Mouse (Mus musculus) hematopoietic stem cell, adult 5-6 weeks (primary cell): ENCODE measurements around the gene Tmem233. TPM values are rescaled to one million over a fixed set of nuclear protein-coding genes. Genes with fewer than 3 reads are reported as not detected.

Experiments used
- ATAC-seq, 2 experiments: fragments of 125-278 bp in 1 of 2; replicated peaks in 1 of 2; 2 replicates each; pipeline ENCODE4 v1.8.0; 2016 to 2017; ENCODE audit warnings: inconsistent platforms in 2 of 2, mild to moderate bottlenecking in 2 of 2, moderate number of reproducible peaks in 2 of 2, low read depth in 1 of 2, moderate TSS enrichment in 1 of 2; ENCODE audit not compliant: low FRiP score in 2 of 2, poor library complexity in 2 of 2, severe bottlenecking in 2 of 2, insufficient read depth in 1 of 2, low TSS enrichment in 1 of 2
- total RNA-seq: library from RNA; stranded (forward); fragments of 172-1452, 232-1000 nt; gene quantifications from 2 replicates; pipeline ENCODE4 v1.2.3, GENCODE M21; 2017

The Tmem233 gene
- total RNA-seq, 1 experiment from 2014 or later, result not detected

DNA sequence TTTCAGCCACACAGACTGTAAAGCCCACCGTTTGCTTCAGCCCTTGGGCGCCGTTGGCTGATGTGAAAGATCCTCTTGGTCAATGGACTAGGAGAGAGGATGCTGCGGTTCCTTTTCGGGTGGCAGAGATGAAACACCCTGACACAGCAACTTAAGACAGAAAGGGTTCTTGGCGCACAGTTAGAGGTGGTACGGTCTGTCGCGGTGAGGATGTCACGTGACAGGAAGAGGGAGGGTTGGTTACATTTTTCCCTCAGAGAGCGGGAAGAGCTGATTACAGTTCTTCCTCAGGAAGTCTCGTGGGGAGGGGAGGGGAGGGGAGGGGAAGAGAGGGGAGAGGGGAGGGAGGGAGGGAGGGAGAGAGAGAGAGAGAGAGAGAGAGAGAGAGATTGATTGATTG lies 45.3 kb downstream of the Tmem233 start:
- no peak for ATAC-seq

DNA sequence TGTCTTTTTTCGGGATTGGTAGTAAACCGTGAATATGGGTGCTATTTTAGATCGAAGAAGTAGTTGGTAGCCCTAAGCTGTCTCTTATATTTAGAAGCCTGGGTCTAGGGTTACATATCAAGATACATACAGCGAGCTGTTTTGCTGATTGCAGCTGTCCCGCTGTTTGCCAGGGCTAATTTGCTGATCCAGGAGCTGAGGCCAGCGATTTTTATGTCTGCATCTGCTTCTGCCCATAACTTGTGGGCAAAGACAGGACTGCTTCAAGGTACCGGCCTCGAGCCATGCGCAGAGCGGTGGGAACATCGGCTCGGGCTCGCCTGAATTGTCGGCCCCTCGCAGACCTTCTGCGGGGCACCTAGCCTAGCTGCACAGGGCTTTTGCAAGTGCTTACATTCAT lies 46.6 kb downstream of the Tmem233 start:
- ATAC-seq, result no peak

DNA sequence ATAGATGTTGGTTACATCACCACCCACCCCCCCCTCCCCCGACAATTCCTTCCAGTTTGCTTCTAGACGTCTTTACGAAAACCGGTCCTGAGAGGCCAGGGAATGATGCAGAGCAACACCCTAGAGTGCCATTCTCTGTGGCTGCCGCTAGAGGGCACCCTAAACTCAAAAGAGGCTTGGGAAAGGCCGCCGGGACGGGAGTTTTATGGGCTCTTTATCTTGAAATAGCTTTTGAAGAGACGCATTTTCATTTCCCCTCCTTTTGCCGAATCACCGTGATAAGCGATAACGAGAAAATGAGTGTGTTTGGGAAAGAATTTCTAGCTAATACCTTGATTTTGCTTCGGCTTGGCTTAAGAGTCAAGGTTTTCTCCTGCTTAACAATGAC lies 51.9 kb downstream of the Tmem233 start:
- peak; percentile 31 to 42; a peak in 3 of 4 replicates for ATAC-seq

DNA sequence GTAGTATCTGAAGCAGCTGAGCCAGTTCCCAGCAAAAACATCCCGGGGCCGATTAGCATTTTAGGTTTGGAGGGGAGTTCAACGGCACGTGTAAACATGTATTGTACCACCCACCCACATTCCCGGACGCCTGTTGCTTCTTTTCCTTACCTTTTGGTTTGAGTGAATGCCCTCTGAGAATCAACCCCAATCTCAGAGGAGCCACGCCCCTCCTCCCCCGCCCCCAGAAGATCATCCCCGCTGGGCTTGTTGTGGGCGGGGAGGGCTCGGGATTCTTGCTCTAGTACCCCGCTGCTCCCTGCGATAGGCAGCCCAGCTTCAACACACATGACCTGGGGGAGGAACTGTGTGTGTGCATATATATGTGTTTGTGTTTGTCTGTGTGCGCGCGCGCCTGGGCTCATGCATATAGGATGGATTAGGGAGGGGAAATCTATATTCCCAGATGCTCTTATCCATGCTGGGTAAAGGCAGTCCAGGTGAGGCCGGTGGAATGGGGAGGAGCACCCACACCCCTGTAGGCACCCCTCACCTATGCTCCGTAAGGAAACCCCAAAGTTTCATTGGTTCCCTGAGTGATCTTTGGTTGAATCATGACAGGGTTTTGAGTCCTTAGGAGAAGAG lies 52.4 kb downstream of the Tmem233 start:
- no peak for ATAC-seq

DNA sequence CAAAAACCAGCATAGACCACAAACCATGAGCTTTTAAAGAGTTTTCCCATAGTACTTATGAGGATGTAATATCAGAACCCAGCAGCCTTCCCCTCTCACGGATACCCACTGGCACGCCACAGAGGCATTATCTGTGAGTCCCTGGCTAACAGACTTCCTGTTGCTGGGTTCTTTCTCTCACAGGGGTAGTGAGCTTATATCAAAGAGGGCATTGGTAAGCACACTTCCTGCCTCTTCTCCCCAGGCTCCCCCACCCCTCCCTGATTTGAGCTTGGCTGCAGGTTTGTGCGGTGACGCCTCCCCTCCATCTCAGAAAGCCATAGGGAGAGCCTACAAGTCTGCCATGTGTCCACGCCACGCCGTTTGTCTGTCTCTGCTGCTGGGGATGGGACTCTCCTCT lies 54.0 kb downstream of the Tmem233 start:
- peak; percentile 84 to 87 for ATAC-seq

DNA sequence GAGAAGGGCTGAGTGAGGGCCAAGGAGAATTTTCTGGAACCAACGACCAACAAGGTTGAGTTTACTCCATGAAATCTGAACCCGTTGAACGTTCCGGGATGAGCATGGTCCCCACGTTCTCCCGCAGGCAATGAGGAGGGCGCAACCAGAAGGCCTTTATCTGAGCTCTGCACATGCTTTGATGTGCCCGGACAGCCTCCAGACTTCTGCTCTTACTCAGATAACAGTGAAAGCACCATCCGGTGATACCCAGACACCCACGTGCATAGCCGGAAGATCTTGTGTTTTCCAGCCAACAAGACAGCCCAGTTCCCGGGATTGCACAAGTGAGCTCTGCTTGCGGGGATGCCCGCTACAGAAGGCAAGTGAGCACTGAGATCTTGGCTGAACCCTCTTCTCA lies 56.5 kb downstream of the Tmem233 start:
- no peak for ATAC-seq

DNA sequence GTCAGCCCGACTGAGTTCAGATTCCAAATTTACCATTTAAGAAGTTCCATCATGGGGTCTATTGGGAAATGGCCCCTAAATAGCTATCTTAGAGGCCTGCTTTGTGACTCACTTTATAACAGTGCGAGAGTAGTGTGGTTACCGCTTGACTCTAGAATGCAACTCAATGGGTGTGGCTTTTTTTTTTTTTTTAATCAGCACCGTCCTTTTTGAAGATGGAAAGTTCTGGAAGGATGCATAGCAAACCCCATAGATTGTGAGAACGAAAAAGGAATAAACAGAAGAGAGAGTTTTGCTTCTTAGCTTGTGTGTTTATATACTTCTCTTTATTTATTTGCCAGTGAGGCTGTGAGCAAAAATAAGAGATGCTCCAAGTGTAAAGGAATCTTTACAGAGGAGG lies 56.9 kb downstream of the Tmem233 start:
- ATAC-seq, result no peak

DNA sequence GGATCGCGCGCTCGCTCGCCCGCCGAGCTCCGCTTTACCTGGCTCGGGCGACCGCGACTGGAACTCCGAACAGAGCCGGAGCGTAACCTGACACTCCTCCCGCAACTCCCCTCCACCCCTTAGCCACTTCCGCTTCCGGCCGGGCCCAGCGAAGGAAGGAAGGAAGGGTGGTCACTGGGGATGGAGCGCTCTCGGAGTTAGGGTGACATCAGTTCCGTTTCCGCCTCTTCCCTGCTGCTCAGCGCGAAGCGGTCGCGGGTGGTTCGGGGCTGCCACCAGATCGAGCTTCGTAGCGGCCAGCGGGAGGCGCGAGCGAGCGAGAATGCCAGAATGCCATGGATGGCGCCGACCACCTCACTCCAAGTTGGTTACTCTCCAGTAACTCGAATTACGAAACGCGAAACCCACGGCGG lies 58.7 kb downstream of the Tmem233 start, which contains the start of gene Prkab1:
Gene Prkab1 (minus strand): TSS at position 182 of the 413 bp plus-strand sequence.
- peak; percentile 77 to 81 for ATAC-seq

DNA sequence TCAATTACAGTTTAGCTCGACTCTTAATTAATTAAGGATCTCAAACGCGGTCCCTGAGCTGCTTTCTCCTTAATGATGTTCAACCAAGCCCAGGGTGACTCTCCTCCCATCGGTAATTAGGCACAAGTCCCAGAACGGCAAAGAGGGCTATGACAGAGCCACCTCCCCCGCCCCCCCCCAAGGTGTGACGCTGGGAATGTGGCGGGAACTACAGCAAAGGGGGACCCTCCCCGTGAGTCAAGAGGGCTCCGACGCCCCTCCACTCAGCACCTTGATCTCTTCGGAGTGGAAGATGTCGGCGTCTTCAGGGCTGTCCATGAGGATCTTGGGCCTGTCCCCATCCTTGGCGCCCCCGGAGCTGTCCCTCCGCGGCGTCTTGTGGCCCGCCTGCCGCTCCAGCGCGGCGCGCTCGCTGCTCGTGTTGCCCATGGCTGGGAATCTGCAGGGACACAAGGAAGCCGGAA lies 59.2 kb downstream of the Tmem233 start:
- no peak for ATAC-seq

DNA sequence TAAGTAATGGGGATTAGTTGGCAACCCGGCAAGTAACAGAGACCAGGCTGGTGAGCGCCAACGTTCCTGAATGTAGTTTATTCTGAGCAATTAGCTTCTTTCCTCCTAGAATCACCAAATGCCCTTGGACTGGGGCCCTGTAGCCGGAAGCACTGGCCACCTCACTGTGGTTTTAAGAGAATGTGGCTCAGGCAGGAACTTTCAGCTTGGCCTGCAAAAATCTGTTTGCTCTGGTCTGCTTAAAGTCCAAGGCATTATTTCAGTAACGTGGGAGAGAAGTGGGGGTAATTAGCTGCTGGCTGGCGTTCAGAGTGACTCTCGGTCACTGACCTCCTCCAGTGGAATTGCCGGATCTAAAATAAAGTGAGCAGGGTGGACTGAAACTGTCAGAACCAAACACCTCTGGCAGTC lies 59.8 kb downstream of the Tmem233 start:
- no peak for ATAC-seq

DNA sequence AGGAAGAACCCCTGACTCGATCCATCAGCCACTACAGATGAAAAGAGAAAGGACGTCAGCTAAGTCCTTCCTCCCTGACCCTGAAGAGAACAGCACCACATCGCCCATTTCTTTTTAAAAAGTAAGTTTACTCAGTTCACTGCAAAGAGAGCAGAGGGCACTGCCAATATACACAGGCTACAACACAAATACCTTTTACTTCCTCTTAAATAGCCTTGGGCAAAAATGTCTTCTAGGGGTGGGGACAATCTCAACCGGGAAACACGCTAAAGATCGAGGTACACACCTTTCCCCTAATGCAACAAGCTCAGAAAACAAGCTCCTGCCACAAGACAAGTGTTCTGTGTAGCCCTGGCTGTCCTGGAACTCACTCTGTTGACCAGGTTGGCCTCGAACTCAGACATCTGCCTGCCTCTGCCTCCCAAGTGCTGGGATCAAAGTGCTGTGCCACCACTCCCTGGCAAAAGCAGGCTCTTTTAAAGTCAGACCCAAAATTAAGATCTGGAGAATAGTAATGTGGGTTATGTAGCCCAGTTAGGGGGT lies 60.3 kb downstream of the Tmem233 start:
- ATAC-seq, result no peak

DNA sequence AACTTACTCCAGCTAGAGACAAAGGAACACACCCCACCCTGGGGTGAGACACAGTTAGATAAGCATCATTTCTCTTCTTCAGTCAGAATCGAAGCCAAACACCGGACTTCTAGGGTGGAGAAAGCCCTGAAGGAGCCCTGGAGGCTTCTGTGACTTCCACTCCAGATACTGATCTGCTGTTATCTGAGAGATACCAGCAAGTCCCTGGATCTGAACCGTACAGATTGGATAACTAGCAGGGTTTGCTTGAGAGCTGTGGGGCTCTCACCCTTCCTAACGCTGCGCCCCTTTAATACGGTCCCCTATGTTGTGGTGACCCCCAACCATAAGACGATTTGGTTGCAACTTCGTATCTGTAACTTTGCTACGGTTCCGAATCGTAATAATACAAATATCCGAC lies 60.9 kb downstream of the Tmem233 start:
- no peak for ATAC-seq

DNA sequence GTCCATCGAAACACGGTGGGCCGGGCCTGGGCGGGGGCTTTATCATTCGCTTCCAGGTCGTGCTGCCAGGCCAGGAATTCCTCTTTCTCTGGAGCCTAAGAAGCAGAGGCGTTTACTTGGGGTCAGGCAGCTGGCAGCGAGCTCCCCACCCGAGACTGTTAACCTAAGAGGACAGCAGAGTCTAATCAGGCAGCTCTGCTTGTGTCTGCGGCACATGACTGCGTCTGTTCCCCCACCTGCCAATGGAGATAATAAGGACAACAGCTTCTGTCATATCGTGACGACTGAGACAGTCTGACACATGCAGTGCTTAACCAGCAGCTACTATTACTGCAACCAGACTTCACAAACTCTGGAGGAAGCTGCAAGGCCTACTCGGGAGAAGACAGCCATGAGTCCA lies 61.5 kb downstream of the Tmem233 start:
- no peak; a peak in 1 of 4 replicates for ATAC-seq

DNA sequence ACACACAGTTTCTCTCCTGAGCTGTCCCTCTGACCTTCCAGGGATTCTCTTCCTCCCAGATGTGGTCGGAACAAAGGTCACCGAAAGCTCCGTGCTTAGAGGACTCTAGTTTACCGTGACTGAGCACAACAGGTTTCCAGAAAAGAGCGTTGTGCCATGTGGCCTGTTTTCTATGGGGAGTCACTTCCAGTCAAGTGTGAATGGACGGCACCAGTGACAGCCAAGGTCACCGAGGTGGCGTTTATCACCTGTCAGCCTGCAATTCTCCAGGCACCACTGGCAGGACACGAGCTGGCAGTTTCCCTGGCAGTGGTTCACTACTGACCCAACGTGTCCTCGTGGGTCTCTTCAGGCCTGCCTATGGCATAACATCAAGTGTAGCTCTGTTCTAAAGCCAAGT lies 63.7 kb downstream of the Tmem233 start:
- no peak for ATAC-seq

DNA sequence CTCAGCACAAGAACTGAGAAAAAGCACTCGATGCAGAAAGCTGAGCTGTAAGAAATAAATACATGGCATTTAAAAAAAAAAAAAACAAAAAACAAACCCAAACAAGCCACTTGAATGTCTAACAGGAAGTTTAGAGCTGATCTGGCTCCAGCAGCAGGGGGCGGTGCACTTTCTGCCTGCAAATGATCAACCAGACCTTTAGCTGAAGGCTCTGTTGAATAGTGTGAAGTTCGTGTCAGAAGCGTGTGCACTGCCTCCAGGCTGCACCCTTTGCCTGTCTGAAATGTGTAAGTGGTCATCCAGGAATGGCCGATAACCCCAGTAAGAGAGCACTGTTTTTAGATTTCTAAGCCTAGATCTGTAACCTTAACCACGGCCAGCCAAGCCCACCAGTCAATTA lies 64.3 kb downstream of the Tmem233 start:
- no peak for ATAC-seq

DNA sequence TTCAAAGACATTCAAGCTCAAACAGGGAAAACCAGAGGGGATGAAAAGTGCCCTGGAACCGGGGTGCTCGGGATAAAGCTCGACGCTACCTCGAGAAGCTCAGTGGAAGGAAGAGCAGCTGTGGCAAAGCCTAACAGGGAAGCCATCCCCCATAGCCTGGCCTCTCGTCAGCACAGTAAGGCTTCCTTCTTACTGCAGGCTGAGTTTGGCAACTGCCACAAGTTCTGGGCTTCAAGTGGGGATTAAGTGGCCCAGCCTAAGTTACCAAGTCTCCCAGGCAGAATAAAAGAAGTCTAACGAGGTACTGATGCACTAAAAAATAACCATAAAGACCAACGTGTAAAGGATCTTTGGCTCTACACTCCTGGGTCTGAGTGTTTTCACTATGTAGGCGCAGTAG lies 64.8 kb downstream of the Tmem233 start:
- ATAC-seq, result no peak

DNA sequence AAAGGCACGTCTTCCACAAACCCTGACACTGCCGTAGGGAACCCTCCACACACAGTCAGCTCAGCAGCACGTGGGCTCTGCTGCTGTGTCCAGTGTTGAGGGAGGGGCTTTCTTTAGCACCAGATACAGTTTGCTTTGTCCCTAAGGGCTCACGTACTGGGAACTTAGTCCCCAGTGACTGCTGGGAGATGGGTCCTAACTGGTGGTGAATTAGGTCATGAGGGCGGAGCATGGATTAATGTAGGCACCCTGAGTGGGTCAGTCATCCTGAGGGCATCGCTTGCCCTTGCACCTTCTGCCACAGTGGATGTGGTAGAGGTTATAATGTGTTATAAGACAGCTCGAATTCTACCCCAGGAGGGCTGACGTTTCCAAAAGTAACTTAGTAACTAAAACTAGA lies 65.7 kb downstream of the Tmem233 start:
- ATAC-seq, result no peak

DNA sequence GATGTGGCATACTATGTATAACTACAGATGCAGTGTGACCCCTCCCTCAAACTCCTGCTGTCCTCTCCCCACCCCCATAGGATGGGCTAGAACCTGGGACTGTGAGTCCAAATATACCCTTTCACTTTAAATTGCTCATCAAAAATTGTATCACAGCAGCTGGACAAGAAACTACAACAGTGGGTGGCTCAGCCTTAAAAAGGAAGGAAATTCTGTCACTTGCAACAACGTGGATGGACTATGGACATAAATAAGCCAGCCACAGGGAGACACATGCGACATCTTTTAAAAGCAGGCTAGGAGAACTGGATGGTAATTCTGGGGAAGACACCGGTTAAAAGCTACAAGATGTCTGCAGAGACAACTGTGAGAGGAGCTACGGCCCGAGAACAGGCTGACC lies 66.5 kb downstream of the Tmem233 start:
- ATAC-seq, result no peak

DNA sequence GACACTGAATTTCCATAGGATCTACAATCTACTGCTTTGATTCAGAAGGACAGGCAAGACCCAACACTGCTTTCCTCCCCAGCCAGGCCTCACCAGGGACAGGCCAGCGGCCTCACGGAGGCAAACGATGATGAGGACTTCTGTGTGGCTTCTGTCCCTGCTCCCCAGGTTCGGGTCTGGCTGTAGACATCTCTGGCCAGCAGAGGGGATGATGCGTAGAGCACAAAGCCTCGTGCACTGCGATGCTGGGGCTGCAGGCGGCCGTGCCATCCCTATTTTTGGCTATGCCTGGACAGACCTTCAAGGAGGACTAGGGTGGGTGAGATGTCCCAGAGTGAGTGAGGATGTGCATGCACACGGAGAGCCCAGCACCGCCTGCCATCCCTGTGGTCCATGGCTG lies 68.8 kb downstream of the Tmem233 start:
- ATAC-seq, result no peak
